Mouse (Mus musculus) lung, embryonic 15.5 days (tissue): ENCODE results near the gene Poln. TPM values are rescaled to one million over a fixed set of nuclear protein-coding genes. Genes with fewer than 3 reads are reported as not detected.
A peak's percentile ranks its signal among the peaks of the same experiment; 100 is the strongest.

Source experiments
- ATAC-seq: fragments of 200-750 bp; cut with Nextera tagmentation; 2 replicates; pipeline ENCODE4 v1.8.0; 2017; ENCODE audit warnings: moderate number of reproducible peaks, borderline replicate concordance; ENCODE audit not compliant: low FRiP score, low TSS enrichment; ENCODE audit errors: extremely low read depth
- H3K27ac ChIP-seq: fragments of 300-500 bp; sonication (generic); 2 replicates; pipeline ENCODE4 v1.5.1; 2015; ENCODE audit warnings: moderate library complexity, mild to moderate bottlenecking, inconsistent platforms
- H3K27me3 ChIP-seq: fragments of 300-500 bp; sonication (generic); 2 replicates; pipeline ENCODE4 v1.6.1; 2015; ENCODE audit warnings: inconsistent platforms
- H3K36me3 ChIP-seq: fragments of 300-500 bp; sonication (generic); 2 replicates; pipeline ENCODE4 v1.6.1; 2015; ENCODE audit warnings: inconsistent platforms
- H3K4me1 ChIP-seq: fragments of 300-500 bp; sonication (generic); 2 replicates; pipeline ENCODE4 v1.6.1; 2015; ENCODE audit warnings: inconsistent platforms
- H3K4me2 ChIP-seq: fragments of 300-500 bp; sonication (generic); 2 replicates; pipeline ENCODE4 v1.6.1; 2015; ENCODE audit warnings: inconsistent platforms, mild to moderate bottlenecking, moderate library complexity
- H3K4me3 ChIP-seq: fragments of 300-500 bp; sonication (generic); 2 replicates; pipeline ENCODE4 v1.5.1; 2015; ENCODE audit warnings: mild to moderate bottlenecking, inconsistent platforms
- H3K9ac ChIP-seq: fragments of 300-500 bp; sonication (generic); 2 replicates; pipeline ENCODE4 v1.6.1; 2015; ENCODE audit warnings: inconsistent platforms
- H3K9me3 ChIP-seq: fragments of 300-500 bp; sonication (generic); 2 replicates; pipeline ENCODE4 v1.6.1; 2016; ENCODE audit warnings: inconsistent platforms
- WGBS: fragments of 180-500 bp; shearing (Covaris S2); methylation state at CpG from one replicate; pipeline ENCODE4 v1.1.7; 2015; 5-methylcytosine and 5-hydroxymethylcytosine counted together
- polyA plus RNA-seq: library from polyadenylated mRNA; unstranded; fragments of >200 nt; fragmentation: Nextera tagmentation; extraction: Ambion mirVana; gene quantifications from 2 replicates; pipeline ENCODE4 v1.2.1, GENCODE M21; 2015

Poln gene
- polyA plus RNA-seq, 1 experiment from 2014 or later = 1.2 TPM

GRCm38 (mm10) chr5:34197243-34197642, 28.0 kb upstream of the Poln start:
- no peak for ATAC-seq
- Histone ChIP-seq H3K27me3 (no peaks in the 10 kb centered on the region), H3K9ac (no peak overlapping the region), H3K4me3 (no peak overlapping the region), H3K4me1 (peaks cover 9% of the 10 kb centered on the region; the same call in 1 of the 2 replicates), H3K27ac (no peak overlapping the region), H3K4me2 (no peak overlapping the region), H3K36me3 (no peaks in the 10 kb centered on the region), H3K9me3 (no peaks in the 10 kb centered on the region)
- 76% methylated on average over 4 of the region's 4 CpGs for WGBS

DNA sequence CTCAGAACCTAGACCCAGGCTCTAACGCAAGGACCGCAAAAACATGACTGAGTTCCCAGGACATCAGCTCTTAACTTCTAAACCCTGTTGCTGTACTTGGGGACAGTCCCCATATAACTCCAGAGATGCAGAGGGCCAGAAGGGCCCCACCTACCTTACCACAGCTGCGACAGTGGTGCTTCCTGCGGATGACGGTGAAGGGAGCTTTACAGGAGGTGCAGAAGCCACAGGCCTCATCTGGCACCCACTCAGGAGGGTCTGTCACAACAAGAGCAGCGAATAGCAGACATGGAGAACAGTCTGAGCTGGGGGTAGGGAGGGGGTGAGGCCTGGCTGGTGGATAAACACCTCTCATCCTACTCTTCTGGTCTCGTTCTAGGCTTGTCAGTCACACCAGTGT, 27.2 kb upstream of the Poln start:
- Histone ChIP-seq H3K4me2 (no peak overlapping the region), H3K27ac (no peak overlapping the region), H3K9me3 (no peaks in the 10 kb centered on the region), H3K9ac (no peak overlapping the region), H3K27me3 (no peaks in the 10 kb centered on the region), H3K4me3 (no peak overlapping the region), H3K4me1 (peaks cover 8% of the 10 kb centered on the region; the same call in 1 of the 2 replicates), H3K36me3 (no peaks in the 10 kb centered on the region)
- ATAC-seq = peak; percentile 33; the same call in 1 of the 2 replicates
- 73% methylated on average over 7 of the region's 7 CpGs for WGBS

DNA sequence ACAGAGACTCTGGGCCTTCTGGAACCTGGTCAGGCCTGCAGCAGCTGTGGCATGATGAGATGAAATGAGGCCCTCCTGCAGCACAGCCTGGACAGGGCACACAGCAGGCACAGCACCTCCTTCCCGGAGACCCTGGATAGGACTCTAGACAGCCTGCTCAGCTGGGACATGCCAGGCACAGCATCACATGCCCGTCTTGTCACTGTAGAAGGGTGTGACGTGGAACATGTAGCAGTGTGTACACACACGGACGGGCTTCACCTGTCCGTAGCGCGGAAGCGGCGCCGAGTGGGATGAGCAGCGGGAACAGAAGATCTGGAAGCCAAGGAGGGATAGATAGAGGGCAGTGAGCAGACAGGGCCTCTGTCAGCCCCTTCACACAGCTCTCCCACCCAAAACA, 26.5 kb upstream of the Poln start:
- Histone ChIP-seq H3K4me3 (no peak overlapping the region), H3K27me3 (no peaks in the 10 kb centered on the region), H3K4me2 (no peak overlapping the region), H3K9me3 (no peaks in the 10 kb centered on the region), H3K36me3 (no peaks in the 10 kb centered on the region), H3K27ac (no peak overlapping the region), H3K4me1 (peaks cover 6% of the 10 kb centered on the region; the same call in 1 of the 2 replicates), H3K9ac (no peak overlapping the region)
- no peak for ATAC-seq
- WGBS = 91% methylated on average over 12 of the region's 12 CpGs

GRCm38 (mm10) chr5:34194975-34195662, 25.9 kb upstream of the Poln start:
- ATAC-seq = no peak
- H3K4me3 ChIP-seq = no peak overlapping the region
- H3K9ac ChIP-seq = no peak overlapping the region
- 72% methylated on average over 6 of the region's 6 CpGs for WGBS
- peaks cover 10% of the 10 kb centered on the region; the same call in 1 of the 2 replicates for H3K4me1 ChIP-seq
- H3K27me3 ChIP-seq = no peaks in the 10 kb centered on the region
- H3K36me3 ChIP-seq = no peaks in the 10 kb centered on the region
- H3K9me3 ChIP-seq = no peaks in the 10 kb centered on the region
- H3K27ac ChIP-seq = no peak overlapping the region
- no peak overlapping the region for H3K4me2 ChIP-seq

GRCm38 (mm10) chr5:34194426-34194825, 25.2 kb upstream of the Poln start:
- Histone ChIP-seq H3K4me3 (no peak overlapping the region), H3K4me1 (peaks cover 10% of the 10 kb centered on the region; the same call in 1 of the 2 replicates), H3K36me3 (no peaks in the 10 kb centered on the region), H3K27ac (no peak overlapping the region), H3K9ac (no peak overlapping the region), H3K9me3 (no peaks in the 10 kb centered on the region), H3K4me2 (no peak overlapping the region), H3K27me3 (no peaks in the 10 kb centered on the region)
- no peak for ATAC-seq
- WGBS = 26% methylated on average over 1 of the region's 1 CpGs

DNA sequence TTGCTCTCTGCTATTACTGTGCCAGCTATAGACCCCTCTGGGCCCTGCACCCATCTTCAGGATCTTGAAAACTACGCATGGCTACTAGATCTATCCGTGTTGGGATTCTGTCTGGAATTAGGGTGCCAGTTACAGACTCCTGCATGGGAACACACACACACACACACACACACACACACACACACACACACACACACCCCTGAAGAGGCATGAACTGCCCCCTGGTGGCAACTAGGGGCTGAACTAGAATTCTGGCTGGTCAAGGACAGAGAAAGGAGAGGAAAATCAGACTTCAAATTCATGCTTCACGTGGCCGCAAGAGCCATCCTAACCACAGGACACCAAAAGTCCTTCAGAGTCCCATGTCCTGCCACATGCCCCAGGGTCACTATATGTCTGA, 22.6 kb upstream of the Poln start:
- ATAC-seq = no peak
- Histone ChIP-seq H3K36me3 (no peaks in the 10 kb centered on the region), H3K9me3 (no peaks in the 10 kb centered on the region), H3K4me2 (no peak overlapping the region), H3K4me3 (no peak overlapping the region), H3K9ac (no peak overlapping the region), H3K27ac (no peak overlapping the region), H3K27me3 (no peaks in the 10 kb centered on the region), H3K4me1 (peaks cover 23% of the 10 kb centered on the region)
- WGBS = 78% methylated on average over 4 of the region's 4 CpGs

DNA sequence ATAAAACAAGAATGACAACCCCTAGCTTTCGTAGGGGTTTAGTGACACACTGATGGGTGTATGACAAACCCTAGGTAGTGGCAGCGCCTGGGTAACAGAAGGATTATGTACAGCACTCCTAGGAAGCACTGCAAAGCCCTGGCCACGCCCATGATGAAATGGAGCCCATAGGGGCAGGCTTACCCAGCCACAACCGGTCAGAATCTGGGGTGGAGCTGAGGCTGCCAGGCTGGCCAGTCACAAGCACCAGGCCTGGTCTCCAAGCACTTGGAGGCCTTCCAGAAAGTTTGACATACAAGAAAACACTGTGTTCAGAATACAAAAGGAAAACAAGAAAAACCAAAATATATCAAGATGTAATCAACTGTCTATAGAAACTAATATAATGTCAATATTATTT, 21.8 kb upstream of the Poln start:
- ATAC-seq = no peak
- 39% methylated on average over 4 of the region's 4 CpGs for WGBS
- H3K4me3 ChIP-seq = no peak overlapping the region
- H3K27me3 ChIP-seq = no peaks in the 10 kb centered on the region
- peaks cover 28% of the 10 kb centered on the region for H3K4me1 ChIP-seq
- no peak overlapping the region for H3K9ac ChIP-seq
- H3K36me3 ChIP-seq = no peaks in the 10 kb centered on the region
- no peak overlapping the region for H3K4me2 ChIP-seq
- no peaks in the 10 kb centered on the region for H3K9me3 ChIP-seq
- 0 out of 2 replicates have a peak overlapping the region, but pooled peaks have one; percentile 1 for H3K27ac ChIP-seq

DNA sequence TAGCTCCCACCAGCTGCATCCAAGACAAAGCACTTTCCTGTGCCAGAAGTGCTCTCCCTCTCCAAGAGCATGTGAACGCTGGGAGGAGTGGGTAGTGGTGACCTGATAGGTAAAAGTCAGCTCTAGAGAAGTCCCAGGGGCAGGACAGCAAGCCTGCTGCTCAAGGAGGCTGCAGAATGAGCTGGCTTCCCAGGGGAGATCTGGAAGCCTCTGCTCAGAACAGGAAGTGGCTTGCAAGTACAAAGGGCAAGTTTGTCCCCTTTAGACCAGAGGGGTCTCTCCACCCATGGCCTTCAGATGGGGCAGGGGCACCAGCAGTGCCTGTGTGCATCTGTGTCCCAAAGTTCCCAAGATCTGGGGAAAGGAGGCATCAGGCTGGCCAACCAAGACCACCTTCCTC, 20.3 kb upstream of the Poln start:
- no peak for ATAC-seq
- Histone ChIP-seq H3K4me2 (no peak overlapping the region), H3K9me3 (no peaks in the 10 kb centered on the region), H3K9ac (no peak overlapping the region), H3K27me3 (no peaks in the 10 kb centered on the region), H3K4me1 (peaks cover 43% of the 10 kb centered on the region), H3K4me3 (no peak overlapping the region), H3K27ac (no peak overlapping the region), H3K36me3 (no peaks in the 10 kb centered on the region)
- 58% methylated on average over 1 of the region's 1 CpGs for WGBS

DNA sequence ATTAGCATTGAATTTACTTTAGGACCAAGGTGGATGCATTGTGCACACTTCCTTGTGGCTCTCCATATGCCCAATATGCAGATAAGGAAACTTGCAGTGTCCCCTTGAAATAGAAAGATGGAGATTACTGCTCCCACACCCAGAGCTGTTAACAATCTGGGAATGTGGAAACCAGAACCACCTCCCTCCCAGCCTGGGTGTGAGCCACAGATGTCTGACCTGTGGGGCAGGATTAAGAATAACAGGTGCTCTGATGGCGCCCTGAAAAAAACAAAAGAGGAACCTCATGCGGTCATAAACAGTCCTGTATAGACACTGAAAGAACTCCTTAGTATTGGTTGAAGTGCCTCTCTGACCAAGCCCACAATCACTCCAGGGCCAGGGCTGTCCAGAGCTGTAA, 19.6 kb upstream of the Poln start:
- 70% methylated on average over 2 of the region's 2 CpGs for WGBS

GRCm38 (mm10) chr5:34187601-34188316, 18.5 kb upstream of the Poln start, which contains the start of gene Mxd4:
TSS of gene Mxd4 (minus strand) at chr5:34187720.
- Histone ChIP-seq H3K4me1 (peaks cover 61% of the 10 kb centered on the region), H3K4me2 (peak within 1 kb of the TSS; percentile 90), H3K4me3 (peak within 1 kb of the TSS; percentile 92), H3K36me3 (0 out of 2 replicates have a peak, but pooled peaks cover 3% of the 10 kb centered on the region), H3K27ac (peak within 1 kb of the TSS; percentile 97), H3K9ac (peak within 1 kb of the TSS; percentile 87), H3K27me3 (no peaks in the 10 kb centered on the region), H3K9me3 (no peaks in the 10 kb centered on the region)
- peak; percentile 98 for ATAC-seq
- under 1% methylated on average over 50 of the region's 60 CpGs for WGBS

More for the DNA sequence above, 19.6 kb upstream of the Poln start:
- Histone ChIP-seq H3K9me3 (no peaks in the 10 kb centered on the region), H3K4me2 (peak overlapping the region; percentile 90), H3K27ac (peak overlapping the region; percentile 80; the same call in 1 of the 2 replicates), H3K4me1 (peaks cover 50% of the 10 kb centered on the region), H3K27me3 (no peaks in the 10 kb centered on the region), H3K9ac (peak overlapping the region; percentile 56; the same call in 1 of the 2 replicates), H3K4me3 (peak overlapping the region; percentile 92; the same call in 1 of the 2 replicates), H3K36me3 (no peaks in the 10 kb centered on the region)
- no peak for ATAC-seq

GRCm38 (mm10) chr5:34186961-34187391, 17.7 kb upstream of the Poln start:
- peak overlapping the region; percentile 92 for H3K4me3 ChIP-seq
- H3K4me1 ChIP-seq = peaks cover 61% of the 10 kb centered on the region
- H3K9me3 ChIP-seq = no peaks in the 10 kb centered on the region
- WGBS = under 1% methylated on average over 43 of the region's 46 CpGs
- no peaks in the 10 kb centered on the region for H3K27me3 ChIP-seq
- peak; percentile 10; the same call in 1 of the 2 replicates for ATAC-seq
- H3K4me2 ChIP-seq = peak overlapping the region; percentile 90
- H3K27ac ChIP-seq = peak overlapping the region; percentile 97
- H3K9ac ChIP-seq = peak overlapping the region; percentile 87
- peaks cover 3% of the 10 kb centered on the region; the same call in 1 of the 2 replicates for H3K36me3 ChIP-seq

DNA sequence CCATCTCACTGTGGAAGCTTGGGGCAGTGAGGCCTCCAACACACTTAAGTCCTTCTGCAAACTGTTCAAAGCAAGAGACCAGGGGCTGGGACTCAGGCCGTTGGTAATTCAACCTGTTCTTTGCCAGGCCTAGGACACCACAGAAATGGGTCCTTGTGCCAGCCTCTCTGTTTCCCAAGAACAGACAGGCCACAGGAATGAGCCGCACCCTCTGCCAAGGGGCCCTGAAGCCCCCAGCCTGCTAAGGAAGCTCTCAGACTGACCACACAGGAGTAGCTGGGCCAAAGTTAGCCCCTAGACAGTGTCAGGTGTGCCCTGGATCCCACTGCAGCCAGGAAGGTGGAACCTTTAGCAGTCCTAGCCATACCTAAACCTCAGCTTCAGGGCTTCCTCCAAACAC, 17.1 kb upstream of the Poln start:
- Histone ChIP-seq H3K4me1 (peaks cover 58% of the 10 kb centered on the region), H3K9me3 (no peaks in the 10 kb centered on the region), H3K4me2 (peak overlapping the region; percentile 90), H3K4me3 (peak overlapping the region; percentile 92), H3K9ac (peak overlapping the region; percentile 87), H3K27me3 (no peaks in the 10 kb centered on the region), H3K27ac (peak overlapping the region; percentile 97; the same call in 1 of the 2 replicates), H3K36me3 (peaks cover 3% of the 10 kb centered on the region; the same call in 1 of the 2 replicates)
- 45% methylated on average over 2 of the region's 2 CpGs for WGBS
- ATAC-seq = no peak
